Mouse (Mus musculus): ENCODE results near the gene Gpr19.

- TF ChIP-seq POLR2A (IDR thresholded peaks at IDR 0.05; ENCODE audit: extremely low read depth, insufficient read depth, low read length) (peak; percentile 69), CTCF (IDR thresholded peaks at IDR 0.05; ENCODE audit: low read depth, low read length) (no peak)
These were observed 68.3 kb downstream of the Gpr19 start, which contains the start of gene Crebl2 for GRCm38 (mm10) chr6:134829786-134830700.
